Mouse (Mus musculus) spleen, adult 2 months (tissue): Measurements from ENCODE around the gene Cpeb4.

ENCODE experiments used
- CTCF ChIP-seq: fragments of 200-500 bp; IDR thresholded peaks from 2 replicates; pipeline ENCODE4 v1.5.1; 2011; ENCODE audit warnings: mild to moderate bottlenecking, inconsistent platforms; ENCODE audit not compliant: insufficient read depth, insufficient read length, insufficient replicate concordance; ENCODE audit errors: extremely low read depth
- POLR2A ChIP-seq: fragments of 200-500 bp; IDR thresholded peaks from 2 replicates; pipeline ENCODE4 v1.6.1; 2011; ENCODE audit warnings: low read depth, low read length, inconsistent platforms

- TF ChIP-seq CTCF (no peak), POLR2A (no peak)
Measured at GRCm38 (mm10) chr11:31846771-31847468, 25.1 kb upstream of the Cpeb4 start.
